Mouse (Mus musculus) forebrain, embryonic 15.5 days (tissue): Measurements from ENCODE around the gene Synpo2. TPM values are rescaled to one million over a fixed set of nuclear protein-coding genes. Genes with fewer than 3 reads are reported as not detected.
"Not testable (repeated sequence)": the region's sequence is repeated elsewhere in the genome, so short reads cannot be mapped to it uniquely, and the experiment has no call there.

Experiments used
- ATAC-seq: fragments of 200-750 bp; cut with Nextera tagmentation; replicated peaks from 2 replicates; pipeline ENCODE4 v1.8.0; 2017; ENCODE audit warnings: mild to moderate bottlenecking, moderate TSS enrichment, moderate library complexity
- H3K27ac ChIP-seq: fragments of 300-500 bp; sonication (generic); replicated peaks from 2 replicates; pipeline ENCODE4 v1.5.1; 2015; ENCODE audit warnings: mild to moderate bottlenecking, inconsistent platforms
- H3K27me3 ChIP-seq: fragments of 300-500 bp; sonication (generic); 2 replicates; pipeline ENCODE4 v1.6.1; 2015; ENCODE audit warnings: inconsistent platforms
- H3K36me3 ChIP-seq: fragments of 300-500 bp; sonication (generic); 2 replicates; pipeline ENCODE4 v1.6.1; 2015; ENCODE audit warnings: mild to moderate bottlenecking, inconsistent platforms
- H3K4me1 ChIP-seq: fragments of 300-500 bp; sonication (generic); 2 replicates; pipeline ENCODE4 v1.6.1; 2015; ENCODE audit warnings: inconsistent platforms
- H3K4me2 ChIP-seq: fragments of 300-500 bp; sonication (generic); replicated peaks from 2 replicates; pipeline ENCODE4 v1.6.1; 2015; ENCODE audit warnings: mild to moderate bottlenecking, inconsistent platforms
- H3K4me3 ChIP-seq: fragments of 300-500 bp; sonication (generic); 2 replicates; pipeline ENCODE4 v1.5.1; 2015; ENCODE audit warnings: mild to moderate bottlenecking, inconsistent platforms
- H3K9ac ChIP-seq: fragments of 300-500 bp; sonication (generic); replicated peaks from 2 replicates; pipeline ENCODE4 v1.6.1; 2015; ENCODE audit warnings: mild to moderate bottlenecking, inconsistent platforms
- H3K9me3 ChIP-seq: fragments of 300-500 bp; sonication (generic); 2 replicates; pipeline ENCODE4 v1.6.1; 2016; ENCODE audit warnings: inconsistent platforms
- WGBS: fragments of 180-500 bp; shearing (Covaris S2); methylation state at CpG from one replicate; pipeline ENCODE4 v1.1.7; 2015; ENCODE audit warnings: mixed read lengths; 5-methylcytosine and 5-hydroxymethylcytosine counted together
- polyA plus RNA-seq: library from polyadenylated mRNA; unstranded; fragments of >200 nt; fragmentation: Nextera tagmentation; extraction: Ambion mirVana; gene quantifications from 2 replicates; pipeline ENCODE4 v1.2.1, GENCODE M21; 2015

The Synpo2 gene
- polyA plus RNA-seq, 1 experiment from 2014 or later, result 1.7 TPM

DNA sequence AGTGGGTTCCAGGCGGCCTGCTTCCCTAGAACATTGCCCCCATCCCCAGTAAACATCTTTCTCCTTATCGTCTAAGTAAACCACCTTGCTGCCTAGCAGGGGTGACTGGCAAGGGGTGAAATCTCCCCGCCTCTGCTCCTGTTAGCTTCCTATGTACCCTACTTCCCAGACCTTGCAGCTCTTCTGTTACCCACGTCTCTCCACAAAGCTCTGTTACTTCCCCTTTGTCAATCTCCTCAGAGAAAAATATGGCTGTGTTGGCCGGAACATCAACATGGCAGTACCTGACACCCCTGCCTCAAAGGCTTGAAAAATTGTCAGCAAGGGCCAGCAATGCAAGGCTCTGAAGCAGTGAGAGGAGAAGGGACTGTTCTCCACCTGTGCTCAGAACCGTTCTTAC, 94.9 kb downstream of the Synpo2 start:
- WGBS, result 86% methylated on average over 6 of the region's 6 CpGs
- Histone ChIP-seq H3K27ac (no peak overlapping the region), H3K36me3 (no peaks in the 10 kb centered on the region), H3K9ac (no peak overlapping the region), H3K4me1 (no peaks in the 10 kb centered on the region), H3K9me3 (no peaks in the 10 kb centered on the region), H3K4me2 (no peak overlapping the region), H3K4me3 (no peak overlapping the region), H3K27me3 (no peaks in the 10 kb centered on the region)
- ATAC-seq, result no peak

DNA sequence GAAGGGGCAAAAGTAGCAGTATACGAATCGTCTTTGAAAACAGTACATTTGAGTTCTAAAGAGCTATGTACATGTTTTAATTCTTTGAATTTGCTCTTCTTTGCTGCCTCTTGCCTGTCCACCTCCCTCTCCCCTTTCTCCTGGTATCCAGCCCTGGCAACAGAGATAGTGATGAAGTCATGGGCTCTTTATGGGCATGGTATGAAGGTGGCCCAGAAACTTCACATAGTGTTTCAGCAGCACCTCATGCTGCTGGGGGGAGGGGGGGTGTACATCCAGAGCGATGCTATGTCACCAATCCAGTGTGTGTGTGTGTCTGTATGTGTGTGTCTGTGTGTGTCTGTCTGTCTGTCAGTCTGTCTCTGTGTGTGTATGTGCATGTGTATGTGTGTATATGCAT, 95.8 kb downstream of the Synpo2 start:
- ATAC-seq, result no peak
- Histone ChIP-seq H3K9me3 (no peaks in the 10 kb centered on the region), H3K9ac (no peak overlapping the region), H3K4me2 (no peak overlapping the region), H3K36me3 (no peaks in the 10 kb centered on the region), H3K27me3 (no peaks in the 10 kb centered on the region), H3K4me1 (no peaks in the 10 kb centered on the region), H3K4me3 (no peak overlapping the region), H3K27ac (no peak overlapping the region)
- WGBS, result 87% methylated on average over 3 of the region's 3 CpGs

DNA sequence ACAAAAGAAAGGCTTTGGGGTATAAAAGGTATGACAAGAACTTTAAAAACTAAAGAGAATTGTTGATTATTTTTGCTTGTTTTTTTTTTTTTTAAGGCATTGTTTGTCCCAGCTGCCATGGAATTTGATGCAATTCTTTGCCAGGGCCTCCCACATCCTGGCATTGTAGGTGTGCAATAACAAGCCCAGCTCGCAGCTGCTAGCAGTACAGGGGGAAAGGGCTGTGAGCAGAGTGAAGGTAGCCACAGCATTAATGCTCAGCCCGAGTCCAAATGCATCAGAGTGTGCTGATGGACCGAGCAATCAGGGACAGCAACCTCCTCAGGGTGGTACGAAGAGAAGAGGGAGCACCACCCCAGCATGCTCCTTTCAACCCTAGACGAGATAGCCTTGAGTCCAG, 96.3 kb downstream of the Synpo2 start:
- Histone ChIP-seq H3K27me3 (no peaks in the 10 kb centered on the region), H3K36me3 (no peaks in the 10 kb centered on the region), H3K4me3 (no peak overlapping the region), H3K9me3 (no peaks in the 10 kb centered on the region), H3K9ac (no peak overlapping the region), H3K4me1 (no peaks in the 10 kb centered on the region), H3K4me2 (no peak overlapping the region), H3K27ac (no peak overlapping the region)
- no peak for ATAC-seq
- 64% methylated on average over 5 of the region's 5 CpGs for WGBS

DNA sequence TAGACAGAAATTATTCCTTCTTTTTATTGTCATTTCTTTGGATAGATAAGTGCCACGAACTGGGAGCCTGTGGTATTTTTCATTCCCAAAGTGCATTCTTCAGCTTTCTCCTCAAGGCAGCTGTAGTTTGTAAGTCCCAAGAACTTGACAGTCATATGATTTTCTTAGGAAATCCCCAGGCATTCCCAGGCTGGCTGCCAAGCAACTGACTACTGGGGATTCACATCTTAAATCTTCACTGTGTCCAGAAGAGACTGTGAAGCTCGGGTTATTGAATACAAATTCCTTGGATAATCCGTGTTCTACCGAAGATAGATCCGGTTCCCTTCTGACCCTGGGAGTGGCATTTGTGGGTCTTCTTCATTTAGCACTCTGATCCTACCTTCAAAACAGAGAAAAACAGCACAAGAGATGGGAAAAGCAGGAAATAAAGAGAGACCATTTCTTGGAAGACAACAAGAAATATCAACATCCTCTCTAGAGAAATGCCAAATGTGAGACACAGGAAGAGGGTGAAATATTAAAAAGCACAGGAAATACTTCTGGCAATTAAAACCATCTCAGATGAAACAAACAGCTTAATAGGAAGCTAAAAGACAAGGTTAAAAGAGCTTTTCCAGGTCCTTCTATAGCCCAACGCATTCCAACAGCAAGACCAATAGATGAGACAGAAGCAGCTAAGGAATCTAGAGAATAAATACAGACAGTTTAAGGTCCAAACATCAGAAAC, 97.5 kb downstream of the Synpo2 start:
- WGBS, result 75% methylated on average over 6 of the region's 6 CpGs
- Histone ChIP-seq H3K36me3 (no peaks in the 10 kb centered on the region), H3K27me3 (no peaks in the 10 kb centered on the region), H3K27ac (no peak overlapping the region), H3K9me3 (no peaks in the 10 kb centered on the region), H3K4me1 (no peaks in the 10 kb centered on the region), H3K4me3 (no peak overlapping the region), H3K4me2 (no peak overlapping the region), H3K9ac (no peak overlapping the region)
- ATAC-seq, result no peak

DNA sequence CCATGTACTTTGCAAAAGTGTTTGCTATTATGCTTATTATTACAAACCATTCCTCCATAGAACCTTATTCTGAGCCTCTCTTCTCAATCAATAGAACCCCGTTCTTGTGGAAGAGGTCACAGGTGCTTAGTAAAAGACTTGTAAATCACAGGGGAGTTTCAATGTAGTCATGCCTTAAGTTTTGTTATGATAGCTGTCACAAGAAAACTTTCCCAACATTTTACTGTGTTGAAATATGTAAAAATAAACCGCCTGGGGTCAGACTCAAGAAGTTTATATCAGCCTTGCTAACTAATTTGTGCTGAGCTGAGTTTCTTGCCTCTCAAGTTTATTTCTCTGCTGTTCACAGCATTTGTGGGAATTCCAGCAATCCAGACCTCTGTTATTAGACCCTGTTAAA, 103.8 kb downstream of the Synpo2 start:
- H3K4me3 ChIP-seq, result no peak overlapping the region
- H3K4me2 ChIP-seq, result no peak overlapping the region
- no peak for ATAC-seq
- H3K36me3 ChIP-seq, result no peaks in the 10 kb centered on the region
- WGBS, result 66% methylated on average over 2 of the region's 2 CpGs
- H3K9ac ChIP-seq, result no peak overlapping the region
- H3K27ac ChIP-seq, result no peak overlapping the region
- no peaks in the 10 kb centered on the region for H3K9me3 ChIP-seq
- H3K27me3 ChIP-seq, result no peaks in the 10 kb centered on the region
- H3K4me1 ChIP-seq, result no peaks in the 10 kb centered on the region

DNA sequence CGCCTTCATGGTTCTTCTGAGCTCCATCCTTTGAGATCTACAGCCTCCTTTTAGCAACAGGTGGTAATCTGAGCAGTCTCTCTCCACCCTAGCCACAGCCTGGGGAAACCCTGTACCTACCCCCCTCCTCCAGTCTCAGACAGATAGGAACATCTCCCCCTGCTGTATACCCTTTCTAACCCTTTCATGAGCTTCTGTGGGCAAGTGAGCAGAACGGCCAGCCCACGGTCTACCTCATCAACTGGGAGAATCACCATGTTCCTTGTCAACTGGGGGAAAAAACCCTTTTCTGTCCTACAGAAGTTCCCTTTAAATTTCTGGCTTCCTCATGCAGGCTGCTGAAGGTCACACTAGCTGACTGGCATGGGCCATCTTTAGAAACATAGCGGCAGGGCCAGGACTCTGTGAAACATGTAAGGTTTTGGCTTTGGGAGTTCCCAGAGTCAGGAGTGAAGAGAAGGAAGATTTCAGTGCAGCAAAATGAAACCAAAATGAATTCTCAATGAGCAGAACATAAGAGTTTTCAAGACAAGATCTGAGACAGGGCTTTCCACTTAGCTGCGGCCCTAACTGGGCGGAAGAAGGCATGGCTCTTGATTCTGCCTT, 104.7 kb downstream of the Synpo2 start:
- Histone ChIP-seq H3K4me2 (no peak overlapping the region), H3K4me3 (no peak overlapping the region), H3K9ac (no peak overlapping the region), H3K4me1 (no peaks in the 10 kb centered on the region), H3K27ac (no peak overlapping the region), H3K27me3 (no peaks in the 10 kb centered on the region), H3K9me3 (no peaks in the 10 kb centered on the region), H3K36me3 (no peaks in the 10 kb centered on the region)
- ATAC-seq, result no peak
- WGBS, result 93% methylated on average over 6 of the region's 6 CpGs

DNA sequence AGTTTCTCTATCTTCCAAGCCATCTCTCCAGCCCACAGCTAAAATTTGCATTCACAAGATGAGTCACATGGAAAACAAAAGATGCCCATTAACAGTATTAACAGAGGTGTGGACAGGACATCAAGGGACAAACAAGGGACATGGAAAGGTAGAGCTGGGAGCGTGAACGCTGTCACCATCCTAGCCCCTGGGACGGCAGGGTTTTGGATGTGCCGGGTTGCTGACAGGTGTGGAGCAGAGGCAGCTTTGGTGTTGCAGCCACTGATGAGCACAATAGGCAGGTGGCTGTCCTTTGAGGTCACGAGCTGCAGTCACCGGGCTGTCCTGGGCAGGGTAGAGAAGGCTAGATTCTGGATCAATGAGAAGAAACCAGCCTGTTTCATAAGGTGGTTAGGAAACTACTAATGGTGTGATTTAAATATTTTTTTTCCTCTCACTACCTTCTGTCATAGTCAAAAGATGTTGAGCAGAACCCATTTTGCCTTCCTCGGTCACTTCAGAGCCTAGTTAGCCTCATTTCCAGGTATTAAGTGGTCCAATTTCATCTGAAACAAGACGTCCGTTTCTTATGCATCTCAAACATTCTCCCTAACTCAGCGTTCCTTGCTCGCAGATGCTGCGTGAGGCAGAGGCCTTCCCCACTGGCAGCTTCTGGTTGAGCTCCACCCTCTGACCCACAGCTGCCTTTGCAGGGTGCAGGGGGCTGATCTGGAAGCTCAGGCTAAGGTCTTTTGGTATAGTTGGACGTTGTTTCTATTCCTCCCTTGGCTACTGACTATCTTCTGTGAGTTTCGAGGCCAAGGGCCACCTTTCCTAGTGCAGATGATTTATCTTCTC, 105.4 kb downstream of the Synpo2 start:
- Histone ChIP-seq H3K36me3 (no peaks in the 10 kb centered on the region), H3K9me3 (no peaks in the 10 kb centered on the region), H3K27me3 (no peaks in the 10 kb centered on the region), H3K27ac (no peak overlapping the region), H3K9ac (no peak overlapping the region), H3K4me1 (no peaks in the 10 kb centered on the region), H3K4me3 (no peak overlapping the region), H3K4me2 (no peak overlapping the region)
- 85% methylated on average over 14 of the region's 14 CpGs for WGBS
- no peak for ATAC-seq

DNA sequence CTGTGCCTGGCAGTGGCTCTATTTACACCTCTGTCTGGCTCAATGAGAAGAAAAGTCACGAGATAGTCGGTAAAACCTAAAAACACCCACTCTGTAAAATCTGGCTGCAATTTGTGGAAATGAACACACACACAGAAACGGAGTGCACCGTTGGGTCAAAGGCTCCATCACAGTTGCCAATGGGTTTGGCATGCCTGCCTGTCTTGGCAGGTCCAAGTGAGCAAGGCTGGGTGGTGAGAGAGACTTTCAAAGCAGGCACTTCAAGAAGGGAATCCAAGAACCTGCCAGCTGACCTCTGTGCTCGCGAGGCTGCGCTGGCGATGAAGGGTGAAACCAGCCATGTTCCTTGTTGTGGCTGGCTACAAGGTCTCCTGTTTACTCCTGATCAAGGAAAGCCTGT, 107.2 kb downstream of the Synpo2 start:
- Histone ChIP-seq H3K9ac (no peak overlapping the region), H3K4me3 (no peak overlapping the region), H3K27me3 (no peaks in the 10 kb centered on the region), H3K36me3 (no peaks in the 10 kb centered on the region), H3K4me1 (no peaks in the 10 kb centered on the region), H3K9me3 (no peaks in the 10 kb centered on the region), H3K4me2 (no peak overlapping the region), H3K27ac (no peak overlapping the region)
- no peak for ATAC-seq
- WGBS, result 80% methylated on average over 8 of the region's 8 CpGs

DNA sequence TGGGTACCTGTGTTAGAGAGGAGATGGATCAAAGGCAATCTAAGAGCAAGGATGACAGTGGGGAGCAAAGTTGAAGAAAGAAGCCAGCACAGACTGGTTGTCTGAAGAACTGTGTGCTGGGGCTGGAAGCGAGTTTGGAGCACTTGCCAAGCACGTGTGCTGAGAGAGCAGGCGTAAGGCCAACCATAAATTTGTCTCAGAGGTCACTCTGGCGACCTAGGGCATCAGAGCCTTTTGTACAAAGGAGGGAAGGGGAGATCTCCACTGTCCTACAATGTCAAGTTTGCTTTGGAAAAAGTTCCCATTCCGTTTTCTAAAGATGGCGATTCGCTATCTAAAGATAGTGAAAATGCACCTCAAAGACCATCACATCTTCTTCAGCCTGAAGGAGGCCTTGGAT, 107.9 kb downstream of the Synpo2 start:
- Histone ChIP-seq H3K27ac (no peak overlapping the region), H3K36me3 (no peaks in the 10 kb centered on the region), H3K9ac (no peak overlapping the region), H3K4me2 (no peak overlapping the region), H3K4me3 (no peak overlapping the region), H3K9me3 (no peaks in the 10 kb centered on the region), H3K4me1 (no peaks in the 10 kb centered on the region), H3K27me3 (no peaks in the 10 kb centered on the region)
- WGBS, result 83% methylated on average over 7 of the region's 7 CpGs
- ATAC-seq, result 0 out of 2 replicates have a peak, but pooled peaks have one; percentile 13

DNA sequence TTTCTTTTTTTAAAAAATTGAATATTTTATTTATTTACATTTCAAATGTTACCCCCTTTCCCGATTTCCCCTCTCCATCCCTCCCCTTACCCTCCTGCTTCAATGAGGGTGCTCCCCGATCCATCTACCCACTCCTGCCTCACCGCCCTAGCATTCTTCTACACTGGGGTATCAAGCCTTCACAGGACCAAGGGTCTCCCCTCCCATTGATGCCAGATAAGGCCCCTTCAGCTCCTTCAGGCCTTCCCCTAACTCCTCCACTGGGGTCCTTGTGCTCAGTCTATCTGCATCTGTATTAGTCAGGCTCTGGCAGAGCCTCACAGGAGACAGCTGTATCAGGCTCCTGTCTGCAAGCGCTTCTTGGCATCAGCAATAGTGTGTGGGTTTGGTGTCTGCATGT, 109.2 kb downstream of the Synpo2 start:
- not testable (repeated sequence) for H3K4me1 ChIP-seq, H3K4me3 ChIP-seq, ATAC-seq, H3K27ac ChIP-seq, H3K9me3 ChIP-seq, H3K9ac ChIP-seq, H3K27me3 ChIP-seq, H3K4me2 ChIP-seq, H3K36me3 ChIP-seq
- WGBS, result 93% methylated on average over 4 of the region's 4 CpGs

DNA sequence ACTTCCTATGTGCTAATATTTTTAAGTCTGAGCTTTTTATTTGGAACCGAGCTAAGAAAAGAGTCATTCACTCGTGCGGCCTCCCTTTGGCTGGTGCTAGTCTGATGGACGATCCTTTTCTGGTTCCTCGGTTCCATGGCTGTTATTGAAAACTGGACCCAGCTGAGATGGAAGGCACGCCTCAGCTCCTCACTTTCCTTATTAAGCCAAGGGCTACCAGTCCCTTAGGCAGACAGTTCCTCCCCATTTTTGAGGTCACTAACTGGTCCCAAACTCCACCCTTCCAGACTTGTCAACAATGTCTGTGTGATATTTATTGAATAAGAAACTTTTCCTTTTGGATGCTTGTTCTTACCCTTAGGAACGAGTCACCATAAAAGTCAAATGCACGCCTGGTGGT, 112.1 kb downstream of the Synpo2 start:
- Histone ChIP-seq H3K4me3 (no peak overlapping the region), H3K9ac (no peak overlapping the region), H3K9me3 (no peaks in the 10 kb centered on the region), H3K27me3 (no peaks in the 10 kb centered on the region), H3K4me1 (no peaks in the 10 kb centered on the region), H3K36me3 (no peaks in the 10 kb centered on the region), H3K4me2 (no peak overlapping the region), H3K27ac (no peak overlapping the region)
- ATAC-seq, result no peak
- 90% methylated on average over 8 of the region's 8 CpGs for WGBS

DNA sequence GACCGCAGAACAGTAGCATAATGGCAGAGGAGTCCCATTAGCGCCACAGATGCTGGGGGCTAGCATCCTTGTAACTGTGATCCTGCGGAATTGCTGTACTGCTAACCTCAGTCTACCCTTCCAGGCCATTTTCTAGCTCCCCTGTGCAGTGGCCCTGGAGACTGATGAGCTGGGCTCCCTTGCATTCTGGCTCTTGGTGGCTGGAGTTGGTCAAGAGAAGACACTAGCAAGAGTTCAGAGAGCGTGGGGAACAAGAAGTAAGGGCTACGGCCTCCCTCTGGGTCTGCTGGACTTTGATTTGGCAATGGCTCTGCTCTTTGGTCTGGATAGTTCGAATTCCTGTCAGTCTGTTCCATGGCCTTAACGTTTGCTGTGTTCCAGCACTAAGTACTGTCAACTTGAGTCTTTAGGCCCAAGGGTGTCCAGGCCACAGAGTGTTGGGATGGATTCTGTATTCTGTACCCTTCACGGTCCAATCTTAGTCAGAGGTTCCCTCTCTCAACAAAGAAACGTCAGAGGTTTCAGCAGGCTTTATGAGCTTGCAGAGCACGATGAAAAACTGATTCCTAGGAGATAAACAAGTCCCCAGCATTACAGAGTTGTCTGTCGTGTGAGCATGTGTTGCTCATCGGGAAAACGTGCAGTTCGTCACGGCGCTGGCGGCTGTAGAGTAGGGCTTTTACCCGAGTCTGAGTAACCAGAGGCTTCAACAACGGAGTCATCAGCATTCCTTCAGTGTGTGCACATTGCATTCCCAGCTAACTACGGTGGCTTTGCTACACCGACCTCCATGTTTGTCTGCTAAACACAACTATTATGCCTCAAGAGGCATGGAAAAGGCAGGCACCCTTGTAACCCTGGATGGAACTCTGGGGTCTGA, 113.6 kb downstream of the Synpo2 start:
- Histone ChIP-seq H3K27me3 (no peaks in the 10 kb centered on the region), H3K4me1 (no peaks in the 10 kb centered on the region), H3K9me3 (no peaks in the 10 kb centered on the region), H3K4me2 (no peak overlapping the region), H3K4me3 (no peak overlapping the region), H3K9ac (no peak overlapping the region), H3K27ac (no peak overlapping the region), H3K36me3 (no peaks in the 10 kb centered on the region)
- 88% methylated on average over 21 of the region's 21 CpGs for WGBS
- ATAC-seq, result no peak
